9 mouse cellular contexts compared by ENCODE assay signal in genomic region chr2:25465816-25466635, GRCm38 (mm10). TPM values are rescaled to one million over a fixed set of nuclear protein-coding genes. Genes with fewer than 3 reads are reported as not detected.
DNase-seq lines count a peak whose midpoint lies in the region; ATAC-seq lines count a peak whose summit lies in the region.
"Had no signal": no experiment of that assay in that cellular context is flagged by ENCODE, and none has a peak within 500 bp of the region (broad histone marks: within the 10 kb centered on the region; RNA-seq: fewer than 3 reads in every experiment).

No protein-coding gene starts in this region.

- H3K9me3 ChIP-seq in intestine, embryonic 16.5 days (ENCODE audit: control insufficient read depth, low read length): no peaks in the 10 kb centered on the region
- no peaks in the 10 kb centered on the region for H3K9me3 ChIP-seq in intestine, embryonic 15.5 days

- WGBS in intestine, embryonic 16.5 days: 58% methylated on average over 10 of the region's 10 CpGs
- 50% methylated on average over 10 of the region's 10 CpGs for WGBS in intestine, embryonic 15.5 days

- peak; percentile 5 for DNase-seq in embryo, embryonic 9.5 days (ENCODE audit: extremely low spot score)
- peak; percentile 74 for DNase-seq in splenic B cell, adult 2 months (ENCODE audit: low read depth, low spot score)
- no peak for DNase-seq in layer of hippocampus, adult 9-11 months
- DNase-seq in layer of hippocampus, adult 9-10 months (ENCODE audit: low spot score): no peak
- DNase-seq in left cerebral cortex, adult 11 months (ENCODE audit: low spot score): no peak

- no peak overlapping the region for H3K4me2 ChIP-seq in intestine, embryonic 16.5 days (ENCODE audit: low read depth, low read length)
- no peak overlapping the region for H3K4me2 ChIP-seq in intestine, embryonic 15.5 days (replicated peaks)

- 0 out of 2 replicates have a peak overlapping the region, but pooled peaks have one; percentile 25 for H3K9ac ChIP-seq in intestine, embryonic 16.5 days (ENCODE audit: low read depth, low read length)
- H3K9ac ChIP-seq in intestine, embryonic 15.5 days: no peak overlapping the region

- H3K4me1 ChIP-seq in intestine, embryonic 16.5 days (ENCODE audit: control insufficient read depth, insufficient read depth, low read length): peaks cover 15% of the 10 kb centered on the region
- H3K4me1 ChIP-seq in intestine, embryonic 15.5 days (replicated peaks): peaks cover 22% of the 10 kb centered on the region

- no peak for ATAC-seq in intestine, embryonic 16.5 days
- ATAC-seq in intestine, embryonic 15.5 days: no peak
- ATAC-seq in megakaryocyte, adult 5-6 weeks (ENCODE audit: poor library complexity, severe bottlenecking): peak; percentile 83

- H3K36me3 ChIP-seq in intestine, embryonic 16.5 days (ENCODE audit: control insufficient read depth, insufficient read depth, low read length): no peaks in the 10 kb centered on the region
- no peaks in the 10 kb centered on the region for H3K36me3 ChIP-seq in intestine, embryonic 15.5 days
- H3K36me3 ChIP-seq in splenic B cell, adult 2 months (ENCODE audit: control insufficient read depth, insufficient read depth, low read length, poor library complexity, severe bottlenecking): no peaks in the 10 kb centered on the region

- 0 out of 2 replicates have a peak overlapping the region, but pooled peaks have one; percentile 16 for H3K27ac ChIP-seq in intestine, embryonic 16.5 days (ENCODE audit: low read length)
- no peak overlapping the region for H3K27ac ChIP-seq in intestine, embryonic 15.5 days
- H3K27ac ChIP-seq: kidney, postnatal 0 days had no signal

- no peak overlapping the region for H3K4me3 ChIP-seq in intestine, embryonic 16.5 days (ENCODE audit: low read length)
- H3K4me3 ChIP-seq in intestine, embryonic 15.5 days (replicated peaks): no peak overlapping the region

- H3K27me3 ChIP-seq in intestine, embryonic 16.5 days (replicated peaks; ENCODE audit: control insufficient read depth, insufficient read depth, low read length): no peaks in the 10 kb centered on the region
- no peaks in the 10 kb centered on the region for H3K27me3 ChIP-seq in intestine, embryonic 15.5 days (replicated peaks)
- no peaks in the 10 kb centered on the region for H3K27me3 ChIP-seq in splenic B cell, adult 2 months (ENCODE audit: control insufficient read depth, insufficient read depth, low read length, poor library complexity, severe bottlenecking)

RNA-seq across cellular contexts. Expression of gene Ptgds, which starts 3.8 kb away (rescaled TPM):
- 4.0 and 4.5 TPM in 2 replicates for polyA plus RNA-seq in intestine, embryonic 16.5 days (2015; fragmentation: Nextera tagmentation; extraction: Ambion mirVana)
- polyA plus RNA-seq in intestine, embryonic 15.5 days (2015; fragmentation: Nextera tagmentation; extraction: Ambion mirVana): 4.6 and 5.8 TPM in 2 replicates
- not detected in 2 replicates for total RNA-seq in megakaryocyte, adult 5-6 weeks (2015)
- not detected in 2 replicates for total RNA-seq in megakaryocyte, adult 5-6 weeks (2017)

RNA-seq across cellular contexts. Expression of gene Paxx, which starts 5.1 kb away (rescaled TPM):
- polyA plus RNA-seq in intestine, embryonic 16.5 days (2015; fragmentation: Nextera tagmentation; extraction: Ambion mirVana): 31.5 and 37.4 TPM in 2 replicates
- polyA plus RNA-seq in intestine, embryonic 15.5 days (2015; fragmentation: Nextera tagmentation; extraction: Ambion mirVana): 28.0 and 33.2 TPM in 2 replicates
- total RNA-seq in megakaryocyte, adult 5-6 weeks (2015): 36.3 and 36.5 TPM in 2 replicates
- total RNA-seq in megakaryocyte, adult 5-6 weeks (2017): 25.7 and 29.6 TPM in 2 replicates

RNA-seq across cellular contexts. Expression of gene Clic3, which starts 9.4 kb away (rescaled TPM):
- 2.6 and 2.7 TPM in 2 replicates for polyA plus RNA-seq in intestine, embryonic 16.5 days (2015; fragmentation: Nextera tagmentation; extraction: Ambion mirVana)
- polyA plus RNA-seq in intestine, embryonic 15.5 days (2015; fragmentation: Nextera tagmentation; extraction: Ambion mirVana): 2.2 and 3.0 TPM in 2 replicates
- not detected in 2 replicates for total RNA-seq in megakaryocyte, adult 5-6 weeks (2015)
- not detected in 2 replicates for total RNA-seq in megakaryocyte, adult 5-6 weeks (2017)

RNA-seq across cellular contexts. Expression of gene Lcn12, which starts 27.7 kb away (rescaled TPM):
- 0.32 TPM in 1 of 2 replicates, not detected in the other for polyA plus RNA-seq in intestine, embryonic 16.5 days (2015; fragmentation: Nextera tagmentation; extraction: Ambion mirVana)
- not detected in 2 replicates for polyA plus RNA-seq in intestine, embryonic 15.5 days (2015; fragmentation: Nextera tagmentation; extraction: Ambion mirVana)
- total RNA-seq in megakaryocyte, adult 5-6 weeks (2015): not detected in 2 replicates
- total RNA-seq in megakaryocyte, adult 5-6 weeks (2017): not detected in 2 replicates
- polyA plus RNA-seq: kidney, postnatal 0 days had no signal

RNA-seq across cellular contexts. Expression of gene Fbxw5, which starts 34.5 kb away (rescaled TPM):
- polyA plus RNA-seq in intestine, embryonic 16.5 days (2015; fragmentation: Nextera tagmentation; extraction: Ambion mirVana): 70.2 and 71.9 TPM in 2 replicates
- polyA plus RNA-seq in intestine, embryonic 15.5 days (2015; fragmentation: Nextera tagmentation; extraction: Ambion mirVana): 57.5 and 65.2 TPM in 2 replicates
- 23.4 and 32.3 TPM in 2 replicates for total RNA-seq in megakaryocyte, adult 5-6 weeks (2015)
- 15.5 and 19.8 TPM in 2 replicates for total RNA-seq in megakaryocyte, adult 5-6 weeks (2017)

Comparison
In these comparisons a context has a peak if more than half of its experiments do, and no peak if none do; other contexts are left out.
1. DNase-seq: peak in embryo, embryonic 9.5 days (single experiment) and splenic B cell, adult 2 months (single experiment); none in layer of hippocampus, adult 9-11 months (single experiment), layer of hippocampus, adult 9-10 months (single experiment) and left cerebral cortex, adult 11 months (single experiment).